Mouse (Mus musculus): Measurements from ENCODE around the gene Mtmr14. TPM values are rescaled to one million over a fixed set of nuclear protein-coding genes. Genes with fewer than 3 reads are reported as not detected.

The Mtmr14 gene
- 42.5 and 44.8 TPM in 2 replicates for polyA plus RNA-seq (2014; fragmentation: Nextera tagmentation; extraction: Ambion mirVana)

DNA sequence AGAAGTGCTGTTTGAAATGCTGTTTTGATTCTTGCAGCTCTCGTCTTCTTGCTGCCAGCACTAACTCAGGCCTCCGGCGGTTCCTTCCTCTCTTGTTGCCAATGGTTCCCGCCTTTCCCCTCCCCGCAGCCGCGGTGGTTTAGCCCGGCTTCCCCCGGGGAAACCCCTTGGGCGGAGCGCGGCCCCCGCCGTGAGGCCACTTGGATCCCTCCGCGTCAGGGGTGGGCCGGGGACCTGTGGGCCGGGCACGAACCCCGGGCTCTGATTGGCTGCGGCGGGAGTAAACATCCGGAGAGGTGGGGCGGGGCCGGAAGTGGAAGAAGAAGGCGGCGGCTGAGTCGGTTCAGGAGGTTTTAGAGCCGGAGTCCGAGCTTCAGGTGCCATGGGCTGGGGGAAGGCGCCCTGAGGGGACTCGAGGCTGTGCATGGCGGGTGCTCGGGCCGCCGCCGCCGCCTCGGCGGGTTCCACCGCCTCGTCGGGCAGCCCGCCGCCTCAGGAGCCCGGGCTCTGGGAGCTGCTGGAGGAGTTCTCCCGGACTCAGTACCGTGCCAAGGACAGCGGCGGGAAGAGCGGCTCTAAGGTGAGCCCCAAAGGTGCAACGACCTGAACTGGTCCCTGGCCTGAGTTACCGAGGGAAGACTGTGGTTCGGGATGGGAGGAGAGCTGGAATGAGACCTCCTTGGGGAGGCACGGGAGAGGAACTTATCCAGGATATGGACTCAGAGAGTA lies at the start of gene Mtmr14:
Gene Mtmr14 (plus strand): TSS at position 302 of the 729 bp plus-strand sequence.
- Histone ChIP-seq H3K9ac (replicated peaks; ENCODE audit: low read length) (peak within 1 kb of the TSS; percentile 81), H3K4me1 (ENCODE audit: control insufficient read depth, insufficient read depth, low read length) (no peaks in the 10 kb centered on the region), H3K27ac (replicated peaks; ENCODE audit: low read depth, low read length) (no peak within 1 kb of the TSS), H3K4me3 (ENCODE audit: low read depth, low read length) (peak within 1 kb of the TSS; percentile 98), H3K27me3 (ENCODE audit: control insufficient read depth, insufficient read depth, low read length) (no peaks in the 10 kb centered on the region), H3K36me3 (replicated peaks; ENCODE audit: control insufficient read depth, insufficient read depth, low read depth, low read length) (no peaks in the 10 kb centered on the region), H3K4me2 (ENCODE audit: low read depth, low read length) (peak within 1 kb of the TSS; percentile 68), H3K9me3 (replicated peaks; ENCODE audit: control insufficient read depth, low read length) (no peaks in the 10 kb centered on the region)
- peak; percentile 97 for ATAC-seq (replicated peaks; ENCODE audit: insufficient number of reproducible peaks, low FRiP score, low TSS enrichment, low read depth)
- under 1% methylated on average over 50 of the region's 55 CpGs for WGBS
- DNase-seq (ENCODE audit: low spot score): peak; percentile 98

DNA sequence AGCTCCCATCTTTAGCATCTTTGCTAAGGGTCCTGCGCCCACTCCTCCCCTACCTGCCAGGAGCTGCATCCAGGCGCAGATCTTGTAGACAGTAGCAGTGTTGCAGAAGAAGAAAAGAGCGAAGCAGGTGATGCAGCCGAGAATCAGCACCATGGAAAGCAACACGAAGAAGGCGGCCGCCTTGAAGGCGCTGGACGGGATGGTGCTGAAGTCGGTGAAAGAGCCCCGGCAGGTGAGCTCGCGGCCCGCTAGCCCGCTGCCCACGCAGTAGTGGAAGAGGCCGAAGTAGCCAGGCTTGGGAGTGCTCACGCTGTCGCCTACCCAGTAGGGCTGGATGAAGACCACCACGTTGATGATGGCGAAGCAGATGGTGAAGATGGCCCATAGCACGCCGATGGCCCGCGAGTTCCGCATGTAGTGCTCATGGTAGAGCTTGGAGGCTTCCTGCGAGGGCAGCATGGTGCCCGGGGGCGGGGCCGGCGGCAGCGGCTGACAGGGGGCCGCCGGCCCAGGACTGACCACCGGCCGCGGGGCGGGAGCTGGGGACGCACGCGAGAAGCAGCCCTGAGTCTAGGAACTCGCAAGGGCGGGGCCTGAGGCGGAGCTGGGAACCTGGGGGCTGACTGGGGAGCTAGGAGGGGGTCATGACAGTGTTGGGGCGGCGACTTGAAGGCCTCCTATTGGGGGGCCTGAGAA lies 43.7 kb upstream of the Mtmr14 start:
- no peak overlapping the region for H3K27ac ChIP-seq (replicated peaks; ENCODE audit: low read depth, low read length)
- no peaks in the 10 kb centered on the region for H3K36me3 ChIP-seq (replicated peaks; ENCODE audit: control insufficient read depth, insufficient read depth, low read depth, low read length)
- WGBS: 2% methylated on average over 45 of the region's 46 CpGs
- peak overlapping the region; percentile 90 for H3K4me2 ChIP-seq (ENCODE audit: low read depth, low read length)
- peaks cover 22% of the 10 kb centered on the region for H3K27me3 ChIP-seq (ENCODE audit: control insufficient read depth, insufficient read depth, low read length)
- H3K4me1 ChIP-seq (ENCODE audit: control insufficient read depth, insufficient read depth, low read length): no peaks in the 10 kb centered on the region
- peak overlapping the region; percentile 10; the same call in 1 of the 2 replicates for H3K4me3 ChIP-seq (ENCODE audit: low read depth, low read length)
- ATAC-seq (replicated peaks; ENCODE audit: insufficient number of reproducible peaks, low FRiP score, low TSS enrichment, low read depth) (0 out of 2 replicates have a peak, but pooled peaks have one; percentile 42), DNase-seq (ENCODE audit: low spot score) (peak; percentile 81)
- no peaks in the 10 kb centered on the region for H3K9me3 ChIP-seq (replicated peaks; ENCODE audit: control insufficient read depth, low read length)
- no peak overlapping the region for H3K9ac ChIP-seq (replicated peaks; ENCODE audit: low read length)

- no peak for DNase-seq (ENCODE audit: low spot score)
- 2% methylated on average over 5 of the region's 5 CpGs for WGBS
- Histone ChIP-seq H3K27ac (replicated peaks; ENCODE audit: low read depth, low read length) (no peak overlapping the region), H3K4me2 (ENCODE audit: low read depth, low read length) (peak overlapping the region; percentile 90), H3K4me3 (ENCODE audit: low read depth, low read length) (peak overlapping the region; percentile 53), H3K9ac (replicated peaks; ENCODE audit: low read length) (no peak overlapping the region; the same call in 1 of the 2 replicates), H3K36me3 (replicated peaks; ENCODE audit: control insufficient read depth, insufficient read depth, low read depth, low read length) (no peaks in the 10 kb centered on the region), H3K9me3 (replicated peaks; ENCODE audit: control insufficient read depth, low read length) (no peaks in the 10 kb centered on the region), H3K27me3 (ENCODE audit: control insufficient read depth, insufficient read depth, low read length) (peaks cover 22% of the 10 kb centered on the region), H3K4me1 (ENCODE audit: control insufficient read depth, insufficient read depth, low read length) (no peaks in the 10 kb centered on the region)
- ATAC-seq (replicated peaks; ENCODE audit: insufficient number of reproducible peaks, low FRiP score, low TSS enrichment, low read depth): no peak; the same call in 1 of the 2 replicates
Measured at GRCm38 (mm10) chr6:113194517-113194840, 43.2 kb upstream of the Mtmr14 start.

DNA sequence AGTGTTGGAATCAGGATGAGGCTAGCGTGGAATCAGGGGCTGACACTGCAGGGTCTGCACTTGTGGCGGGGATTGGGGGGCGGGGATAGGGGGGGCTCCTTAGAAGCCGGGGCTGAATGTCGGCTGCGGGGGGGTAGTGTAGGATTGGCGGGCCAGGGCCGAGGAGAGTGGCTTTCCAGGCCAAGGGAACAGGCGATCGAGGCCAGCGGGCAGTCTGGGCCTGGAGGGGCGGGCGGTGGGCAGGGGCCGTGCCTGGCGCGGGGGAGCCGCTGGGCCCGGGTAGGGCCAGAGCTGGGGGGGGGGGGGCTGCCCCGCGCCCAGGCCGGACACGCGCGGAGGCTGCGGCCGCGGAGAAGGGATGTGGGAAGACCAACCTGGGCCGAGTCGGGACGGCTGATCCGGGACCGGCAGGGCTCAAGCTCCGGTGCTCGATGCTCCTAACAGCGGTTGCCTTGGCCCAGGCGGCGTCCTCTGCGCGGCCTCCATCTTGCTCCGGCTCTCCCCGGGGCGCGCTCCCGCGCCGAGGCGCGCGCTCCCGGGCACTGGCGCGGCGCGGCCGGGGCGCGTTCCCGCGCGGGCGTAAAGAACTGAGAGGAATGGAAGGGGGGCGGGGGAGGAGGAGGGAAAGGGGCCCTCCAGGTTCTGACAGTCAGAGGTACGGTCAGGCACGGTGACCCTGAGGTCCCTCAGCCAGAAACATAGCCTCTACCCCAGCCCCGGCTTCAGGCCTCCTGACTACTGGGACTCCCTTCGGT lies 42.6 kb upstream of the Mtmr14 start, which contains the start of gene Lhfpl4:
Gene Lhfpl4 (minus strand): TSS at position 544 of the 755 bp plus-strand sequence.
- peak; percentile 85 for ATAC-seq (replicated peaks; ENCODE audit: insufficient number of reproducible peaks, low FRiP score, low TSS enrichment, low read depth)
- peak within 1 kb of the TSS; percentile 90 for H3K4me2 ChIP-seq (ENCODE audit: low read depth, low read length)
- peaks cover 22% of the 10 kb centered on the region for H3K27me3 ChIP-seq (ENCODE audit: control insufficient read depth, insufficient read depth, low read length)
- peak within 1 kb of the TSS; percentile 53 for H3K4me3 ChIP-seq (ENCODE audit: low read depth, low read length)
- H3K36me3 ChIP-seq (replicated peaks; ENCODE audit: control insufficient read depth, insufficient read depth, low read depth, low read length): no peaks in the 10 kb centered on the region
- WGBS: 1% methylated on average over 44 of the region's 66 CpGs
- H3K4me1 ChIP-seq (ENCODE audit: control insufficient read depth, insufficient read depth, low read length): no peaks in the 10 kb centered on the region
- no peaks in the 10 kb centered on the region for H3K9me3 ChIP-seq (replicated peaks; ENCODE audit: control insufficient read depth, low read length)
- peak; percentile 32 for DNase-seq (ENCODE audit: low spot score)
- H3K27ac ChIP-seq (replicated peaks; ENCODE audit: low read depth, low read length): no peak within 1 kb of the TSS
- peak within 1 kb of the TSS; percentile 52 for H3K9ac ChIP-seq (replicated peaks; ENCODE audit: low read length)

DNA sequence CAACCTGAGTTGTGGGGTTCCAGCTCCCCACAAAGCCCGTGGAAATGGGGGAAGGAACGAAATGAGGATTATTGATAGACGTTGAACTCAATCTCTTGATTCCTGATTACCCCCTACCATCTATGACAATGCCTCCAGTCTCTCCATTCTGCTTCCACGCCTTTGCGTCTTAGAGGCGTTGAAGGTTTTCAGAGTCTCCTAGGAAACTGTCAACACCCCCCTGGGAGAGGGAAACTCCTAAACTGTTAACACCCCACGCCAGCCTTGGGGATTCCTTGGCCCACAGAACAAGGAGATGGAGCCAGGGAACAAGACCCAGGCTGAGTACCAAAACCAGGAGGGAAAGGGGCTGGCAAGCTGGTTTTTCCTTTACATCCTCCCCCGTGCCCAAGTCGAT lies 42.0 kb upstream of the Mtmr14 start:
- peaks cover 22% of the 10 kb centered on the region for H3K27me3 ChIP-seq (ENCODE audit: control insufficient read depth, insufficient read depth, low read length)
- no peak for ATAC-seq (replicated peaks; ENCODE audit: insufficient number of reproducible peaks, low FRiP score, low TSS enrichment, low read depth)

DNA sequence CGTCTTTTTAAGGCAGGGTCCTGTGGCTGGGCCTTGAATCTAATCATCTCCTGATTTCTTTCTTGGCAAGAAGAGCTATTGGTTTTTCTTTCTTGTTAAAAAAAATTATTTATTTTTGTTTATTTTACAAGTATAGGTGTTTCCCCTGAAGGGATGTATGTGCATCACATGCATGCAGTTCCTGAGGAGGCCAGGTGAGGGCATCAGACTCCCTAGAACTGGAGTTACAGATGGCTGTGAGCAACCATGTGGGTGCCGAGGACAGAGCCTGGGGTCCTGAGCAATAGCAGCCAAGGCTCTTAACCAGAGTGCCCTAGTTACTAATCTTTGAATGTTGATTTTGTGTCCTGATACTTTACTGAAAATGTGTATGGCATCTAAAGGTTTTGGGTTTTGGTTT lies 21.4 kb upstream of the Mtmr14 start:
- ATAC-seq (replicated peaks; ENCODE audit: insufficient number of reproducible peaks, low FRiP score, low TSS enrichment, low read depth) (no peak), DNase-seq (ENCODE audit: low spot score) (no peak)
- 71% methylated on average over 2 of the region's 2 CpGs for WGBS
- no peak overlapping the region for H3K4me3 ChIP-seq (ENCODE audit: low read depth, low read length)
- H3K27me3 ChIP-seq (ENCODE audit: control insufficient read depth, insufficient read depth, low read length): no peaks in the 10 kb centered on the region
- no peak overlapping the region for H3K9ac ChIP-seq (replicated peaks; ENCODE audit: low read length)
- H3K36me3 ChIP-seq (replicated peaks; ENCODE audit: control insufficient read depth, insufficient read depth, low read depth, low read length): no peaks in the 10 kb centered on the region
- H3K9me3 ChIP-seq (replicated peaks; ENCODE audit: control insufficient read depth, low read length): no peaks in the 10 kb centered on the region
- no peak overlapping the region for H3K4me2 ChIP-seq (ENCODE audit: low read depth, low read length)
- no peaks in the 10 kb centered on the region for H3K4me1 ChIP-seq (ENCODE audit: control insufficient read depth, insufficient read depth, low read length)
- H3K27ac ChIP-seq (replicated peaks; ENCODE audit: low read depth, low read length): no peak overlapping the region

More for the DNA sequence above, 42.0 kb upstream of the Mtmr14 start:
- Histone ChIP-seq H3K9ac (replicated peaks; ENCODE audit: low read length) (peak overlapping the region; percentile 52; the same call in 1 of the 2 replicates), H3K27ac (replicated peaks; ENCODE audit: low read depth, low read length) (no peak overlapping the region), H3K4me1 (ENCODE audit: control insufficient read depth, insufficient read depth, low read length) (no peaks in the 10 kb centered on the region), H3K9me3 (replicated peaks; ENCODE audit: control insufficient read depth, low read length) (no peaks in the 10 kb centered on the region), H3K4me3 (ENCODE audit: low read depth, low read length) (peak overlapping the region; percentile 53), H3K36me3 (replicated peaks; ENCODE audit: control insufficient read depth, insufficient read depth, low read depth, low read length) (no peaks in the 10 kb centered on the region), H3K4me2 (ENCODE audit: low read depth, low read length) (peak overlapping the region; percentile 90)
- WGBS: 12% methylated on average over 9 of the region's 9 CpGs
- DNase-seq (ENCODE audit: low spot score): no peak

- Histone ChIP-seq H3K36me3 (replicated peaks; ENCODE audit: control insufficient read depth, insufficient read depth, low read depth, low read length) (no peaks in the 10 kb centered on the region), H3K27ac (replicated peaks; ENCODE audit: low read depth, low read length) (no peak overlapping the region), H3K27me3 (ENCODE audit: control insufficient read depth, insufficient read depth, low read length) (no peaks in the 10 kb centered on the region), H3K4me2 (ENCODE audit: low read depth, low read length) (no peak overlapping the region), H3K4me3 (ENCODE audit: low read depth, low read length) (no peak overlapping the region), H3K4me1 (ENCODE audit: control insufficient read depth, insufficient read depth, low read length) (no peaks in the 10 kb centered on the region), H3K9me3 (replicated peaks; ENCODE audit: control insufficient read depth, low read length) (no peaks in the 10 kb centered on the region), H3K9ac (replicated peaks; ENCODE audit: low read length) (no peak overlapping the region)
- ATAC-seq (replicated peaks; ENCODE audit: insufficient number of reproducible peaks, low FRiP score, low TSS enrichment, low read depth) (no peak), DNase-seq (ENCODE audit: low spot score) (no peak)
- 76% methylated on average over 4 of the region's 4 CpGs for WGBS
Measured at GRCm38 (mm10) chr6:113225798-113226197, 11.8 kb upstream of the Mtmr14 start.

All from embryonic facial prominence, embryonic 11.5 days (tissue).